Mouse (Mus musculus) ES-Bruce4 (cell line): ENCODE measurements around the gene Prpf4.

Experiments used
- CTCF ChIP-seq: IDR thresholded peaks from one replicate; pipeline ENCODE4 v1.8.1; 2011; ENCODE audit warnings: low read depth, low read length
- POLR2A ChIP-seq: IDR thresholded peaks from one replicate; pipeline ENCODE4 v1.8.1; 2011; ENCODE audit warnings: low read length; ENCODE audit not compliant: insufficient read depth

DNA sequence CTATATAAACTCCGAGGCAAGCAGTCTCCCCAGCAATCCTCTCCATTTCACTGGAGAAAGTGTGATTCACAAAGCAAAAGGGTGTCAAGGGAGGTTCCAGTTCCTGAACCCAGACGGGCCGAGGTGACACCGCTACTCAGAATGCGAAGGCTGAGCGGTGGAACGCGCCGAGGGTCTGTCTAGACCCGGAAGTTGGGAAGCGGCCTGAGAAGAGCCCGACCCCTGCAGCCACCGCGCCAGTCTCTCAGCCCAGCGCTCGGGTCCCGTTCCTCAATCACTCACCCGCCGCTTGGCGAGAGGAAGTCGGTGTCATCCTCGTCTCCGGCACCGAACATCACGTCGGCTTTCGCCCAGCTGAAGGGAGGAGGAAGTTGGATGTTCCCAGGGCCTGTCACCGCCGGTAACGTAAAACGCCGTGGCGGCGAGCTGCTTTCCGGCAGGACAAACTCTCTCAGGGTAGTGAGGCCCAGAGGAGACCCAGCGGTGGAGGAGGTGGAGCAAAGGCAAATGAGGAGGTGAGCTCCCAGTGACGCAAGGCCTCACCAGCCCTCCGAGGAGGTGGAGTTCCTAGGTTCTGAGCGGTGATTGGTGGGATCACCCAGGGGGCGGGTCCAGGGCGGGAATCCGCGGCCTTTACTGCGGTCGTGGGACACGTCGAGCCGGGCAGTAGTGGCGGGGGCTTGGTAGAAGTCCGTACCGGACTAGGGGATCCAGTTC, 48.4 kb upstream of the Prpf4 start, which contains the start of the genes Fkbp15 and Slc31a1:
- TF ChIP-seq CTCF (no peak), POLR2A (peak; percentile 94)
